Mouse (Mus musculus): ENCODE measurements at regions not wholly inside any gene's neighbourhood (a gene's known extent, or its start where the extent isn't known, plus 50 kb on each side); places are given as distances from the start of the nearest gene placed in this dataset.

- no peaks in the 10 kb centered on the region for H3K4me1 ChIP-seq (replicated peaks; ENCODE audit: control insufficient read depth in 2 of 2, insufficient read depth in 2 of 2, low read length in 1 of 2)
- no peaks in the 10 kb centered on the region for H3K9me3 ChIP-seq (ENCODE audit: control insufficient read depth, low read length)
- ATAC-seq (ENCODE audit: insufficient read depth) (no peak), DNase-seq (ENCODE audit: low read depth in 3 of 3, low spot score in 3 of 3) (no peak)
- no peaks in the 10 kb centered on the region for H3K27me3 ChIP-seq (ENCODE audit: control insufficient read depth, insufficient read depth, low read length)
- H3K9ac ChIP-seq (replicated peaks) = no peak overlapping the region
- H3K27ac ChIP-seq = no peak overlapping the region
- H3K36me3 ChIP-seq (replicated peaks; ENCODE audit: control insufficient read depth, insufficient read depth, low read depth) = no peaks in the 10 kb centered on the region
- H3K4me2 ChIP-seq (ENCODE audit: low read depth) = no peak overlapping the region
- TF ChIP-seq EP300 (IDR thresholded peaks at IDR 0.05; ENCODE audit: low read depth) = no peak
- no peak for TF ChIP-seq CTCF (IDR thresholded peaks at IDR 0.05; ENCODE audit: low read depth)
- 73% methylated on average over 6 of the region's 6 CpGs for WGBS (ENCODE audit: insufficient replicate concordance)
- no peak overlapping the region for H3K4me3 ChIP-seq (ENCODE audit: insufficient read depth in 1 of 2, low read depth in 2 of 2, low read length in 2 of 2)
Observed at GRCm38 (mm10) chr8:89914076-89914475, 434.1 kb downstream of the Tox3 start.

- Histone ChIP-seq H3K27ac (no peak overlapping the region), H3K27me3 (ENCODE audit: control insufficient read depth, insufficient read depth, low read length) (no peaks in the 10 kb centered on the region), H3K9me3 (ENCODE audit: control insufficient read depth, low read length) (no peaks in the 10 kb centered on the region), H3K9ac (replicated peaks) (no peak overlapping the region), H3K4me1 (replicated peaks; ENCODE audit: control insufficient read depth in 2 of 2, insufficient read depth in 2 of 2, low read length in 1 of 2) (no peaks in the 10 kb centered on the region), H3K4me2 (ENCODE audit: low read depth) (no peak overlapping the region), H3K36me3 (replicated peaks; ENCODE audit: control insufficient read depth, insufficient read depth, low read depth) (no peaks in the 10 kb centered on the region), H3K4me3 (ENCODE audit: insufficient read depth in 1 of 2, low read depth in 2 of 2, low read length in 2 of 2) (no peak overlapping the region)
- DNase-seq (ENCODE audit: low read depth in 3 of 3, low spot score in 3 of 3) (no peak), ATAC-seq (ENCODE audit: insufficient read depth) (no peak)
- TF ChIP-seq CTCF (IDR thresholded peaks at IDR 0.05; ENCODE audit: low read depth) = no peak
- TF ChIP-seq EP300 (IDR thresholded peaks at IDR 0.05; ENCODE audit: low read depth) = no peak
- WGBS (ENCODE audit: insufficient replicate concordance) = 57% methylated on average over 6 of the region's 6 CpGs
Observed at GRCm38 (mm10) chr8:89906200-89906599, 441.9 kb downstream of the Tox3 start.

GRCm38 (mm10) chr8:89905588-89905987 lies 442.6 kb downstream of the Tox3 start:
- 50% methylated on average over 3 of the region's 3 CpGs for WGBS (ENCODE audit: insufficient replicate concordance)
- H3K9me3 ChIP-seq (ENCODE audit: control insufficient read depth, low read length) = no peaks in the 10 kb centered on the region

GRCm38 (mm10) chr8:89903346-89903745 lies 444.8 kb downstream of the Tox3 start:
- no peak overlapping the region for H3K4me2 ChIP-seq (ENCODE audit: low read depth)
- H3K36me3 ChIP-seq (replicated peaks; ENCODE audit: control insufficient read depth, insufficient read depth, low read depth) = no peaks in the 10 kb centered on the region
- 52% methylated on average over 1 of the region's 1 CpGs for WGBS (ENCODE audit: insufficient replicate concordance)

More at GRCm38 (mm10) chr8:89905588-89905987, 442.6 kb downstream of the Tox3 start:
- TF ChIP-seq EP300 (IDR thresholded peaks at IDR 0.05; ENCODE audit: low read depth) = no peak
- no peak for TF ChIP-seq CTCF (IDR thresholded peaks at IDR 0.05; ENCODE audit: low read depth)
- Histone ChIP-seq H3K36me3 (replicated peaks; ENCODE audit: control insufficient read depth, insufficient read depth, low read depth) (no peaks in the 10 kb centered on the region), H3K9ac (replicated peaks) (no peak overlapping the region), H3K27me3 (ENCODE audit: control insufficient read depth, insufficient read depth, low read length) (no peaks in the 10 kb centered on the region), H3K4me2 (ENCODE audit: low read depth) (no peak overlapping the region), H3K4me1 (replicated peaks; ENCODE audit: control insufficient read depth in 2 of 2, insufficient read depth in 2 of 2, low read length in 1 of 2) (no peaks in the 10 kb centered on the region), H3K4me3 (ENCODE audit: insufficient read depth in 1 of 2, low read depth in 2 of 2, low read length in 2 of 2) (no peak overlapping the region), H3K27ac (no peak overlapping the region)
- no peak for DNase-seq (ENCODE audit: low read depth in 3 of 3, low spot score in 3 of 3)
- no peak for ATAC-seq (ENCODE audit: insufficient read depth)

GRCm38 (mm10) chr8:89872768-89873167 lies 475.4 kb downstream of the Tox3 start:
- whole genome bisulfite sequencing (ENCODE audit: insufficient replicate concordance) = 51% methylated on average over 5 of the region's 5 CpGs
- DNase-seq (ENCODE audit: low read depth in 3 of 3, low spot score in 3 of 3) (no peak), ATAC-seq (ENCODE audit: insufficient read depth) (no peak)

More at GRCm38 (mm10) chr8:89903346-89903745, 444.8 kb downstream of the Tox3 start:
- no peaks in the 10 kb centered on the region for H3K4me1 ChIP-seq (replicated peaks; ENCODE audit: control insufficient read depth in 2 of 2, insufficient read depth in 2 of 2, low read length in 1 of 2)
- no peaks in the 10 kb centered on the region for H3K27me3 ChIP-seq (ENCODE audit: control insufficient read depth, insufficient read depth, low read length)
- ATAC-seq (ENCODE audit: insufficient read depth) (no peak), DNase-seq (ENCODE audit: low read depth in 3 of 3, low spot score in 3 of 3) (no peak)
- no peak overlapping the region for H3K9ac ChIP-seq (replicated peaks)
- no peak overlapping the region for H3K27ac ChIP-seq
- TF ChIP-seq EP300 (IDR thresholded peaks at IDR 0.05; ENCODE audit: low read depth) (no peak), CTCF (IDR thresholded peaks at IDR 0.05; ENCODE audit: low read depth) (no peak)
- H3K9me3 ChIP-seq (ENCODE audit: control insufficient read depth, low read length) = no peaks in the 10 kb centered on the region
- H3K4me3 ChIP-seq (ENCODE audit: insufficient read depth in 1 of 2, low read depth in 2 of 2, low read length in 2 of 2) = no peak overlapping the region

More at GRCm38 (mm10) chr8:89872768-89873167, 475.4 kb downstream of the Tox3 start:
- Histone ChIP-seq H3K4me3 (ENCODE audit: insufficient read depth in 1 of 2, low read depth in 2 of 2, low read length in 2 of 2) (no peak overlapping the region), H3K4me2 (ENCODE audit: low read depth) (no peak overlapping the region), H3K36me3 (replicated peaks; ENCODE audit: control insufficient read depth, insufficient read depth, low read depth) (no peaks in the 10 kb centered on the region), H3K4me1 (replicated peaks; ENCODE audit: control insufficient read depth in 2 of 2, insufficient read depth in 2 of 2, low read length in 1 of 2) (no peaks in the 10 kb centered on the region), H3K27ac (no peak overlapping the region), H3K9me3 (ENCODE audit: control insufficient read depth, low read length) (no peaks in the 10 kb centered on the region), H3K27me3 (ENCODE audit: control insufficient read depth, insufficient read depth, low read length) (no peaks in the 10 kb centered on the region), H3K9ac (replicated peaks) (no peak overlapping the region)
- TF ChIP-seq CTCF (IDR thresholded peaks at IDR 0.05; ENCODE audit: low read depth) = no peak
- no peak for TF ChIP-seq EP300 (IDR thresholded peaks at IDR 0.05; ENCODE audit: low read depth)
